Mouse (Mus musculus): ENCODE measurements around the gene Col6a6. TPM values are rescaled to one million over a fixed set of nuclear protein-coding genes. Genes with fewer than 3 reads are reported as not detected.

Gene Col6a6
- polyA plus RNA-seq, 1 experiment from 2014 or later, result not detected

GRCm38 (mm10) chr9:105814436-105814835 lies 13.5 kb downstream of the Col6a6 start:
- WGBS, result 88% methylated on average over 5 of the region's 5 CpGs
- Histone ChIP-seq H3K9me3 (ENCODE audit: control insufficient read depth, low read length) (no peaks in the 10 kb centered on the region), H3K4me3 (ENCODE audit: low read depth, low read length) (no peak overlapping the region), H3K36me3 (ENCODE audit: control insufficient read depth, insufficient read depth, low read length) (no peaks in the 10 kb centered on the region), H3K27me3 (ENCODE audit: control insufficient read depth, insufficient read depth, low read length) (no peaks in the 10 kb centered on the region), H3K4me2 (ENCODE audit: low read depth, low read length, severe bottlenecking) (no peak overlapping the region), H3K4me1 (replicated peaks; ENCODE audit: control insufficient read depth, insufficient read depth, low read length) (no peaks in the 10 kb centered on the region), H3K9ac (ENCODE audit: low read length) (no peak overlapping the region), H3K27ac (ENCODE audit: low read depth, low read length) (no peak overlapping the region)
- ATAC-seq (replicated peaks; ENCODE audit: low FRiP score), result no peak
- DNase-seq (ENCODE audit: low spot score), result no peak

DNA sequence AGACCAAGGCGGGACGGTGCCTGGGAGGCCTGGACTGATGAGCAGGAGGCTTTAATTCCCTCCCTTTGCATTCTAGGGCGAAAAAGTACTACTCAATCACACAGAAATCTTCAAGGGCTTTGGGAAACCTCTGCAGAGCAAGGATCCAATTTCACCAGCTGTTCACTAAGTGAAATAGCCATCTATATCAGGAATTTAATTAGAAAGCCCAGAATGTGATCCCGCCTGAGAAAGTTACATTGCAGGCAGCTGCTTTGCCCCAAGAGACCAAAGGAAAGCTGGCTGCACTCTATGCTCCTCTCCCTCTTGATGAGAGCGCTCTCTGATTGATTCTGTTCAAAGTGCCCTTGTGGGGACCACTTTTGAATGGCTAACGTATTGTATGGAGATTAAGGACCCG lies 16.5 kb downstream of the Col6a6 start:
- no peaks in the 10 kb centered on the region for H3K27me3 ChIP-seq (ENCODE audit: control insufficient read depth, insufficient read depth, low read length)
- H3K9me3 ChIP-seq (ENCODE audit: control insufficient read depth, low read length), result no peaks in the 10 kb centered on the region
- no peak overlapping the region for H3K27ac ChIP-seq (ENCODE audit: low read depth, low read length)
- H3K9ac ChIP-seq (ENCODE audit: low read length), result no peak overlapping the region
- H3K36me3 ChIP-seq (ENCODE audit: control insufficient read depth, insufficient read depth, low read length), result no peaks in the 10 kb centered on the region
- 56% methylated on average over 7 of the region's 7 CpGs for WGBS
- no peak overlapping the region for H3K4me3 ChIP-seq (ENCODE audit: low read depth, low read length)
- H3K4me1 ChIP-seq (replicated peaks; ENCODE audit: control insufficient read depth, insufficient read depth, low read length), result no peaks in the 10 kb centered on the region
- no peak for DNase-seq (ENCODE audit: low spot score)
- H3K4me2 ChIP-seq (ENCODE audit: low read depth, low read length, severe bottlenecking), result no peak overlapping the region
- no peak for ATAC-seq (replicated peaks; ENCODE audit: low FRiP score)

DNA sequence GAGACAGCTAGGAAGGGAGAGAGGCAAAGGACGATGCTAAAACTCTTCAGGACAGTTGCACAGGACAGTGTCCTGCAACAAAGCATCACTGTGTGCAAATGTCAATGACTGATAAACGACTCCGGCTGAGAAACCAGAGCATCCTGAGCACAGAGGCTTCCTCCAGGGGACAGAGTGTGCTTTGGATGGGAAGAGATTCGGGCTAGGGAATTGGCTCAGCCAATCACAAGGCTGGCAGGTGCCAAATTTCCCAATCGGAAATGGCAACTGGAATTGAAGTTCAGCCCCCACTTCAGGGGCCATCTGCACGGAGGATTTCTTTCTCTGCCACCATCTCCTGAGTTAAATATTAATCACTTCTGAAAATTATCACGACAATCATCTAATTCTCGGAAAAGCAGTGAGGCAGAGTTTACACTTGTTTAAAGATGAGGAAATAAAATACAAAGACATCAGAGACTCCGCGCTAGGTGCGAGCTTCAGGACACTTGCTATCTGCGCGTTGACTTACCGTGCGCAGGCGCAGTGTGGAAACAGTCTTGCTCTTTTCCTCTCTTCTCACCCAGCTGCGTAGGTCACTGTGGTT lies 18.9 kb downstream of the Col6a6 start:
- Histone ChIP-seq H3K4me1 (replicated peaks; ENCODE audit: control insufficient read depth, insufficient read depth, low read length) (no peaks in the 10 kb centered on the region), H3K27me3 (ENCODE audit: control insufficient read depth, insufficient read depth, low read length) (no peaks in the 10 kb centered on the region), H3K36me3 (ENCODE audit: control insufficient read depth, insufficient read depth, low read length) (no peaks in the 10 kb centered on the region), H3K4me2 (ENCODE audit: low read depth, low read length, severe bottlenecking) (no peak overlapping the region), H3K4me3 (ENCODE audit: low read depth, low read length) (no peak overlapping the region), H3K27ac (ENCODE audit: low read depth, low read length) (no peak overlapping the region), H3K9ac (ENCODE audit: low read length) (no peak overlapping the region), H3K9me3 (ENCODE audit: control insufficient read depth, low read length) (no peaks in the 10 kb centered on the region)
- ATAC-seq (replicated peaks; ENCODE audit: low FRiP score) (no peak), DNase-seq (ENCODE audit: low spot score) (no peak)
- WGBS, result 89% methylated on average over 17 of the region's 17 CpGs

DNA sequence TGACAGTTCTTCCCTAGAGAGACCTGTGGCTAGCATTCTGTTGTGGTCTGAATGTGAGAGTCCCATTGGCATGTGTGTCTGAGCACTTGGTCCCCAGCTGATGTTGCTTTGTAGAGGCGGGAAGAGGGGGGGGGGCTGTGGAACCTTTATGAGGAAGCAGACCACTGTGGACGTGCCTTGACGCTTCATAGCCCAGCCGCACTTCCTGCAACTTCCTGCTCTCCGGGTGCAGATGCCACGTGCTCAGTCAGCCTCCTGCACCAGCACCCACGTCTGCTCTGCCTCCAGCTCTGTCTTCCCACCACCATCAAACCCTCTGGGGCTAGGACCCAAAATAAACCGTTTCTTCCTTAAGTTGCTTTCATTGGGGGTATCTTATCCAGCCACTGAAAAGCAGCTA lies 24.5 kb downstream of the Col6a6 start:
- H3K27me3 ChIP-seq (ENCODE audit: control insufficient read depth, insufficient read depth, low read length), result no peaks in the 10 kb centered on the region
- WGBS, result 80% methylated on average over 8 of the region's 8 CpGs
- no peaks in the 10 kb centered on the region for H3K4me1 ChIP-seq (replicated peaks; ENCODE audit: control insufficient read depth, insufficient read depth, low read length)

DNA sequence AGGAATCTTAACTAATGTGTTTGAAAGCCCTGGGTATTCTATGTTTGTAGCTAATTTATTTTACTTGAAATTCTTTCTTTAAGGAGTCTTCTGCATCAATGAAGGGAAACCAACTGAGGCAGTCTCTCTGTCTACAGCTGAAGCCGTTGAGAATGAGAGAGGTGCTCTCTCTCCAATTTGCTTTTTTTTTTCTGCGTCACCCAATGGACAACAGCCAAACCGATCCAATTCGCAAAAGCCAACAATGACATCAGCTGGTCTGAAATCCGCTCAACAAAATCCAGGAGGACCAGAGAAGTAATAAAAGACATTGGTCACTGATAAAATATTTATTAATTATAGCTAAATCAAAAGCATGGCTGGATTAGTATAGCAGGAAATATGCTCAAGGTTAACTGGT lies 26.5 kb downstream of the Col6a6 start:
- 90% methylated on average over 5 of the region's 5 CpGs for WGBS
- no peak for DNase-seq (ENCODE audit: low spot score)
- no peak overlapping the region for H3K9ac ChIP-seq (ENCODE audit: low read length)

More for the DNA sequence above, 24.5 kb downstream of the Col6a6 start:
- no peaks in the 10 kb centered on the region for H3K9me3 ChIP-seq (ENCODE audit: control insufficient read depth, low read length)
- no peak for DNase-seq (ENCODE audit: low spot score)
- no peaks in the 10 kb centered on the region for H3K36me3 ChIP-seq (ENCODE audit: control insufficient read depth, insufficient read depth, low read length)
- no peak overlapping the region for H3K4me2 ChIP-seq (ENCODE audit: low read depth, low read length, severe bottlenecking)
- no peak overlapping the region for H3K9ac ChIP-seq (ENCODE audit: low read length)
- no peak for ATAC-seq (replicated peaks; ENCODE audit: low FRiP score)
- no peak overlapping the region for H3K27ac ChIP-seq (ENCODE audit: low read depth, low read length)
- H3K4me3 ChIP-seq (ENCODE audit: low read depth, low read length), result no peak overlapping the region

GRCm38 (mm10) chr9:105800286-105800685 lies 27.7 kb downstream of the Col6a6 start:
- no peak overlapping the region for H3K27ac ChIP-seq (ENCODE audit: low read depth, low read length)
- 92% methylated on average over 5 of the region's 5 CpGs for WGBS
- H3K4me2 ChIP-seq (ENCODE audit: low read depth, low read length, severe bottlenecking), result no peak overlapping the region
- no peak overlapping the region for H3K4me3 ChIP-seq (ENCODE audit: low read depth, low read length)
- no peaks in the 10 kb centered on the region for H3K36me3 ChIP-seq (ENCODE audit: control insufficient read depth, insufficient read depth, low read length)
- no peak overlapping the region for H3K9ac ChIP-seq (ENCODE audit: low read length)
- ATAC-seq (replicated peaks; ENCODE audit: low FRiP score) (no peak), DNase-seq (ENCODE audit: low spot score) (no peak)
- H3K27me3 ChIP-seq (ENCODE audit: control insufficient read depth, insufficient read depth, low read length), result no peaks in the 10 kb centered on the region
- no peaks in the 10 kb centered on the region for H3K4me1 ChIP-seq (replicated peaks; ENCODE audit: control insufficient read depth, insufficient read depth, low read length)
- H3K9me3 ChIP-seq (ENCODE audit: control insufficient read depth, low read length), result no peaks in the 10 kb centered on the region

More for the DNA sequence above, 26.5 kb downstream of the Col6a6 start:
- no peak for ATAC-seq (replicated peaks; ENCODE audit: low FRiP score)
- H3K4me1 ChIP-seq (replicated peaks; ENCODE audit: control insufficient read depth, insufficient read depth, low read length), result no peaks in the 10 kb centered on the region
- H3K4me3 ChIP-seq (ENCODE audit: low read depth, low read length), result no peak overlapping the region
- no peak overlapping the region for H3K4me2 ChIP-seq (ENCODE audit: low read depth, low read length, severe bottlenecking)
- no peaks in the 10 kb centered on the region for H3K36me3 ChIP-seq (ENCODE audit: control insufficient read depth, insufficient read depth, low read length)
- no peaks in the 10 kb centered on the region for H3K27me3 ChIP-seq (ENCODE audit: control insufficient read depth, insufficient read depth, low read length)
- H3K27ac ChIP-seq (ENCODE audit: low read depth, low read length), result no peak overlapping the region
- H3K9me3 ChIP-seq (ENCODE audit: control insufficient read depth, low read length), result no peaks in the 10 kb centered on the region

GRCm38 (mm10) chr9:105796137-105796536 lies 31.8 kb downstream of the Col6a6 start:
- Histone ChIP-seq H3K9me3 (ENCODE audit: control insufficient read depth, low read length) (no peaks in the 10 kb centered on the region), H3K27ac (ENCODE audit: low read depth, low read length) (no peak overlapping the region), H3K9ac (ENCODE audit: low read length) (no peak overlapping the region), H3K4me3 (ENCODE audit: low read depth, low read length) (no peak overlapping the region), H3K4me1 (replicated peaks; ENCODE audit: control insufficient read depth, insufficient read depth, low read length) (no peaks in the 10 kb centered on the region), H3K36me3 (ENCODE audit: control insufficient read depth, insufficient read depth, low read length) (no peaks in the 10 kb centered on the region), H3K27me3 (ENCODE audit: control insufficient read depth, insufficient read depth, low read length) (no peaks in the 10 kb centered on the region), H3K4me2 (ENCODE audit: low read depth, low read length, severe bottlenecking) (no peak overlapping the region)
- no peak for ATAC-seq (replicated peaks; ENCODE audit: low FRiP score)
- DNase-seq (ENCODE audit: low spot score), result no peak
- WGBS, result 81% methylated on average over 6 of the region's 6 CpGs

- Histone ChIP-seq H3K27me3 (ENCODE audit: control insufficient read depth, insufficient read depth, low read length) (no peaks in the 10 kb centered on the region), H3K9ac (ENCODE audit: low read length) (no peak overlapping the region), H3K4me3 (ENCODE audit: low read depth, low read length) (no peak overlapping the region), H3K4me2 (ENCODE audit: low read depth, low read length, severe bottlenecking) (no peak overlapping the region), H3K4me1 (replicated peaks; ENCODE audit: control insufficient read depth, insufficient read depth, low read length) (no peaks in the 10 kb centered on the region), H3K27ac (ENCODE audit: low read depth, low read length) (no peak overlapping the region), H3K9me3 (ENCODE audit: control insufficient read depth, low read length) (no peaks in the 10 kb centered on the region), H3K36me3 (ENCODE audit: control insufficient read depth, insufficient read depth, low read length) (no peaks in the 10 kb centered on the region)
- DNase-seq (ENCODE audit: low spot score) (no peak), ATAC-seq (replicated peaks; ENCODE audit: low FRiP score) (no peak)
- 87% methylated on average over 4 of the region's 4 CpGs for WGBS
Measured at GRCm38 (mm10) chr9:105794965-105795364, 33.0 kb downstream of the Col6a6 start.

DNA sequence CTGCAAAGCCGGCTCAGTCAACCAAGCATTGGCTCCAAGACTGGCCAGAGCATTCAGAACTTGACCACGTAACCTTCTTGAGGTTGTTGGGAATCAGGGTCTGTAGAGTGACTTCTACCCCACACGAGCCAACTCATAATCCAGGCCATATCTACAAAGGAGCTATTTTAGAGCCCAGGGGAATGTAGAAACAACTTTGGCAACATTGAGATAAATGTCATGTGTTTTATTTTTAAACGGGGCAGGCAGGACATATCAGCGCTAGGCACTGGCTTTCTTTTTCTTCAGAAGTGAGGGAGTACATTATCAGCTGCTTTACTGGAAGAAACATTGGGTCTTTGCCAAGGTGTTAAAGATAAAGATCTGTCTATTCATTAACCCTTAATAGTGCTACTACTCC lies 36.1 kb downstream of the Col6a6 start:
- H3K4me3 ChIP-seq (ENCODE audit: low read depth, low read length), result no peak overlapping the region
- no peak for ATAC-seq (replicated peaks; ENCODE audit: low FRiP score)
- no peaks in the 10 kb centered on the region for H3K9me3 ChIP-seq (ENCODE audit: control insufficient read depth, low read length)
- no peak for DNase-seq (ENCODE audit: low spot score)
- no peak overlapping the region for H3K27ac ChIP-seq (ENCODE audit: low read depth, low read length)
- H3K4me2 ChIP-seq (ENCODE audit: low read depth, low read length, severe bottlenecking), result no peak overlapping the region
- no peaks in the 10 kb centered on the region for H3K36me3 ChIP-seq (ENCODE audit: control insufficient read depth, insufficient read depth, low read length)
- no peaks in the 10 kb centered on the region for H3K4me1 ChIP-seq (replicated peaks; ENCODE audit: control insufficient read depth, insufficient read depth, low read length)
- H3K27me3 ChIP-seq (ENCODE audit: control insufficient read depth, insufficient read depth, low read length), result no peaks in the 10 kb centered on the region
- 83% methylated on average over 5 of the region's 5 CpGs for WGBS
- no peak overlapping the region for H3K9ac ChIP-seq (ENCODE audit: low read length)
